Mouse (Mus musculus): ENCODE data around the gene Hoxd4. TPM values are rescaled to one million over a fixed set of nuclear protein-coding genes. Genes with fewer than 3 reads are reported as not detected.

Hoxd4 gene
- polyA plus RNA-seq, 1 experiment from 2014 or later, result not detected

- 1% methylated on average over 15 of the region's 15 CpGs for WGBS (ENCODE audit: insufficient replicate concordance)
- Histone ChIP-seq H3K9me3 (replicated peaks; ENCODE audit: control insufficient read depth, low read length) (no peaks in the 10 kb centered on the region), H3K4me1 (ENCODE audit: control insufficient read depth, low read depth, low read length) (peaks cover 3% of the 10 kb centered on the region), H3K4me3 (ENCODE audit: low read depth, low read length) (no peak within 1 kb of the TSS), H3K9ac (ENCODE audit: low read depth, low read length) (no peak within 1 kb of the TSS), H3K4me2 (ENCODE audit: low read depth, low read length) (no peak within 1 kb of the TSS), H3K27me3 (ENCODE audit: control insufficient read depth, insufficient read depth, low read depth, low read length) (peaks cover 97% of the 10 kb centered on the region), H3K27ac (ENCODE audit: low read length) (no peak within 1 kb of the TSS), H3K36me3 (ENCODE audit: control insufficient read depth, insufficient read depth) (no peaks in the 10 kb centered on the region)
- no peak for ATAC-seq (ENCODE audit: low read depth)
Measured at GRCm38 (mm10) chr2:74678891-74679595, 32.7 kb upstream of the Hoxd4 start, which contains the start of gene Hoxd11. Hoxd11 (plus strand) TSS chr2:74679557.

- WGBS (ENCODE audit: insufficient replicate concordance), result under 1% methylated on average over 26 of the region's 26 CpGs
- Histone ChIP-seq H3K4me2 (ENCODE audit: low read depth, low read length) (no peak overlapping the region), H3K4me1 (ENCODE audit: control insufficient read depth, low read depth, low read length) (peaks cover 3% of the 10 kb centered on the region), H3K27me3 (ENCODE audit: control insufficient read depth, insufficient read depth, low read depth, low read length) (peaks cover 97% of the 10 kb centered on the region), H3K9me3 (replicated peaks; ENCODE audit: control insufficient read depth, low read length) (no peaks in the 10 kb centered on the region), H3K36me3 (ENCODE audit: control insufficient read depth, insufficient read depth) (no peaks in the 10 kb centered on the region), H3K27ac (ENCODE audit: low read length) (no peak overlapping the region), H3K4me3 (ENCODE audit: low read depth, low read length) (no peak overlapping the region), H3K9ac (ENCODE audit: low read depth, low read length) (no peak overlapping the region)
- ATAC-seq (ENCODE audit: low read depth), result no peak
Measured at GRCm38 (mm10) chr2:74679596-74679971, 32.1 kb upstream of the Hoxd4 start.

- Histone ChIP-seq H3K27ac (ENCODE audit: low read length) (no peak overlapping the region), H3K4me1 (ENCODE audit: control insufficient read depth, low read depth, low read length) (peaks cover 3% of the 10 kb centered on the region), H3K4me2 (ENCODE audit: low read depth, low read length) (no peak overlapping the region), H3K4me3 (ENCODE audit: low read depth, low read length) (no peak overlapping the region), H3K9ac (ENCODE audit: low read depth, low read length) (no peak overlapping the region), H3K27me3 (ENCODE audit: control insufficient read depth, insufficient read depth, low read depth, low read length) (peaks cover 97% of the 10 kb centered on the region), H3K9me3 (replicated peaks; ENCODE audit: control insufficient read depth, low read length) (no peaks in the 10 kb centered on the region), H3K36me3 (ENCODE audit: control insufficient read depth, insufficient read depth) (no peaks in the 10 kb centered on the region)
- 1% methylated on average over 23 of the region's 23 CpGs for WGBS (ENCODE audit: insufficient replicate concordance)
- ATAC-seq (ENCODE audit: low read depth), result no peak
Measured at GRCm38 (mm10) chr2:74679980-74680379, 31.7 kb upstream of the Hoxd4 start.

- 2% methylated on average over 21 of the region's 21 CpGs for WGBS (ENCODE audit: insufficient replicate concordance)
- no peak overlapping the region for H3K4me2 ChIP-seq (ENCODE audit: low read depth, low read length)
- no peak overlapping the region for H3K4me3 ChIP-seq (ENCODE audit: low read depth, low read length)
- no peak overlapping the region for H3K27ac ChIP-seq (ENCODE audit: low read length)
- peaks cover 3% of the 10 kb centered on the region for H3K4me1 ChIP-seq (ENCODE audit: control insufficient read depth, low read depth, low read length)
- ATAC-seq (ENCODE audit: low read depth), result no peak
- peaks cover 95% of the 10 kb centered on the region for H3K27me3 ChIP-seq (ENCODE audit: control insufficient read depth, insufficient read depth, low read depth, low read length)
- no peaks in the 10 kb centered on the region for H3K36me3 ChIP-seq (ENCODE audit: control insufficient read depth, insufficient read depth)
- H3K9me3 ChIP-seq (replicated peaks; ENCODE audit: control insufficient read depth, low read length), result no peaks in the 10 kb centered on the region
- no peak overlapping the region for H3K9ac ChIP-seq (ENCODE audit: low read depth, low read length)
Measured at GRCm38 (mm10) chr2:74680561-74681398, 30.9 kb upstream of the Hoxd4 start.

GRCm38 (mm10) chr2:74681594-74682531, 29.9 kb upstream of the Hoxd4 start:
- Histone ChIP-seq H3K4me1 (ENCODE audit: control insufficient read depth, low read depth, low read length) (peaks cover 3% of the 10 kb centered on the region), H3K9ac (ENCODE audit: low read depth, low read length) (no peak overlapping the region), H3K9me3 (replicated peaks; ENCODE audit: control insufficient read depth, low read length) (no peaks in the 10 kb centered on the region), H3K27me3 (ENCODE audit: control insufficient read depth, insufficient read depth, low read depth, low read length) (peaks cover 92% of the 10 kb centered on the region), H3K4me3 (ENCODE audit: low read depth, low read length) (no peak overlapping the region; the same call in 1 of the 2 replicates), H3K36me3 (ENCODE audit: control insufficient read depth, insufficient read depth) (no peaks in the 10 kb centered on the region), H3K27ac (ENCODE audit: low read length) (no peak overlapping the region), H3K4me2 (ENCODE audit: low read depth, low read length) (no peak overlapping the region)
- under 1% methylated on average over 73 of the region's 78 CpGs for WGBS (ENCODE audit: insufficient replicate concordance)
- ATAC-seq (ENCODE audit: low read depth), result no peak

GRCm38 (mm10) chr2:74682796-74683195, 28.9 kb upstream of the Hoxd4 start:
- H3K27me3 ChIP-seq (ENCODE audit: control insufficient read depth, insufficient read depth, low read depth, low read length), result peaks cover 94% of the 10 kb centered on the region
- WGBS (ENCODE audit: insufficient replicate concordance), result 2% methylated on average over 43 of the region's 51 CpGs
- no peak for ATAC-seq (ENCODE audit: low read depth)
- H3K36me3 ChIP-seq (ENCODE audit: control insufficient read depth, insufficient read depth), result no peaks in the 10 kb centered on the region
- H3K27ac ChIP-seq (ENCODE audit: low read length), result no peak overlapping the region
- H3K4me3 ChIP-seq (ENCODE audit: low read depth, low read length), result no peak overlapping the region
- peaks cover 3% of the 10 kb centered on the region for H3K4me1 ChIP-seq (ENCODE audit: control insufficient read depth, low read depth, low read length)
- H3K9ac ChIP-seq (ENCODE audit: low read depth, low read length), result no peak overlapping the region
- no peaks in the 10 kb centered on the region for H3K9me3 ChIP-seq (replicated peaks; ENCODE audit: control insufficient read depth, low read length)
- H3K4me2 ChIP-seq (ENCODE audit: low read depth, low read length), result no peak overlapping the region

GRCm38 (mm10) chr2:74683471-74683951, 28.2 kb upstream of the Hoxd4 start:
- Histone ChIP-seq H3K4me2 (ENCODE audit: low read depth, low read length) (no peak overlapping the region), H3K9ac (ENCODE audit: low read depth, low read length) (no peak overlapping the region), H3K9me3 (replicated peaks; ENCODE audit: control insufficient read depth, low read length) (no peaks in the 10 kb centered on the region), H3K4me3 (ENCODE audit: low read depth, low read length) (no peak overlapping the region), H3K36me3 (ENCODE audit: control insufficient read depth, insufficient read depth) (no peaks in the 10 kb centered on the region), H3K27me3 (ENCODE audit: control insufficient read depth, insufficient read depth, low read depth, low read length) (peaks cover 95% of the 10 kb centered on the region), H3K27ac (ENCODE audit: low read length) (no peak overlapping the region), H3K4me1 (ENCODE audit: control insufficient read depth, low read depth, low read length) (peaks cover 3% of the 10 kb centered on the region)
- WGBS (ENCODE audit: insufficient replicate concordance), result 3% methylated on average over 18 of the region's 18 CpGs
- ATAC-seq (ENCODE audit: low read depth), result no peak

- Histone ChIP-seq H3K4me1 (ENCODE audit: control insufficient read depth, low read depth, low read length) (peaks cover 3% of the 10 kb centered on the region), H3K9ac (ENCODE audit: low read depth, low read length) (no peak overlapping the region), H3K9me3 (replicated peaks; ENCODE audit: control insufficient read depth, low read length) (no peaks in the 10 kb centered on the region), H3K27me3 (ENCODE audit: control insufficient read depth, insufficient read depth, low read depth, low read length) (peaks cover 94% of the 10 kb centered on the region), H3K36me3 (ENCODE audit: control insufficient read depth, insufficient read depth) (no peaks in the 10 kb centered on the region), H3K27ac (ENCODE audit: low read length) (no peak overlapping the region), H3K4me2 (ENCODE audit: low read depth, low read length) (no peak overlapping the region), H3K4me3 (ENCODE audit: low read depth, low read length) (no peak overlapping the region)
- WGBS (ENCODE audit: insufficient replicate concordance), result 1% methylated on average over 12 of the region's 12 CpGs
- no peak for ATAC-seq (ENCODE audit: low read depth)
Measured at GRCm38 (mm10) chr2:74684106-74684505, 27.6 kb upstream of the Hoxd4 start.
